Mouse (Mus musculus): ENCODE measurements around the gene Cma2. TPM values are rescaled to one million over a fixed set of nuclear protein-coding genes. Genes with fewer than 3 reads are reported as not detected.
A peak's percentile ranks its signal among the peaks of the same experiment; 100 is the strongest.
"Not testable (repeated sequence)": the region's sequence is repeated elsewhere in the genome, so short reads cannot be mapped to it uniquely, and the experiment has no call there.

Cma2 gene
- polyA plus RNA-seq, 1 experiment, result not detected

DNA sequence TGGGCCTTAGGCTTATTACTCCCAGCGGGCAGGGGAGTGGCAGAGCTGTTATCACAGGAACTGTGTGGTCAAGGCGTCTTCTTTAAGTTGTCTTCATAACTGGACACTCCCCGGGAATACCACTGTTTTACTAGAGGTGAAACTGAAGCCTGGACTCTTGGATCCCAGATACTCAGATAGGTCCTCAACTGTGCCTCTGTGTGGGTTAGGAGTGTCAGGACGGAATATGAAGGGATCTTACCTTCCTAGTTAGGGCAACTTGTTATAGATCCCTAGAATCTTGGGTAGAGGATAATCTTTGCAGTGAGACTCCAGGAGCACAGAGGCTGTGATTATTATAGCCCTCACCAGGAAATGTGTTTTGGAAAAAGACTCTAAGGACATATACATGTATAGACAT is 6.2 kb upstream of the Cma2 start, which contains the start of gene Cma1:
Gene Cma1 (minus strand): TSS at position 101 of the 400 bp plus-strand sequence.
- no peak within 1 kb of the TSS for H3K4me3 ChIP-seq (ENCODE audit: insufficient read depth, poor library complexity, severe bottlenecking)
- H3K36me3 ChIP-seq (ENCODE audit: control insufficient read depth, insufficient read depth), result no peaks in the 10 kb centered on the region
- no peaks in the 10 kb centered on the region for H3K79me3 ChIP-seq (ENCODE audit: low read depth)
- no peaks in the 10 kb centered on the region for H3K27me3 ChIP-seq (ENCODE audit: control insufficient read depth, insufficient read depth, insufficient read length)
- H3ac ChIP-seq (ENCODE audit: control insufficient read depth, insufficient read length, low read depth), result no peak within 1 kb of the TSS
- H3K79me2 ChIP-seq (ENCODE audit: control insufficient read depth, insufficient read depth), result no peaks in the 10 kb centered on the region
- no peak for TF ChIP-seq USF1 (IDR thresholded peaks at IDR 0.05; ENCODE audit: low read depth)
- no peak for TF ChIP-seq FOSL1 (IDR thresholded peaks at IDR 0.05; ENCODE audit: insufficient read depth, low read length, poor library complexity, severe bottlenecking)
- no peak for TF ChIP-seq MAX (IDR thresholded peaks at IDR 0.05)
- no peak for TF ChIP-seq MYOG (IDR thresholded peaks at IDR 0.05; ENCODE audit: control insufficient read depth, extremely low read depth, insufficient read length)
- no peak for TF ChIP-seq CEBPB (IDR thresholded peaks at IDR 0.05; ENCODE audit: low read depth)
- TF ChIP-seq CTCF (IDR thresholded peaks at IDR 0.05; ENCODE audit: control insufficient read depth, insufficient read depth, insufficient read length), result no peak
- TF ChIP-seq MYOD1 (IDR thresholded peaks at IDR 0.05; ENCODE audit: control insufficient read depth, insufficient read length, low read depth), result no peak

GRCm38 (mm10) chr14:55946269-55946969 is 4.4 kb upstream of the Cma2 start:
- no peaks in the 10 kb centered on the region for H3K79me2 ChIP-seq (ENCODE audit: control insufficient read depth, insufficient read depth)
- H3K27me3 ChIP-seq (ENCODE audit: control insufficient read depth, insufficient read depth, insufficient read length), result no peaks in the 10 kb centered on the region
- no peaks in the 10 kb centered on the region for H3K36me3 ChIP-seq (ENCODE audit: control insufficient read depth, insufficient read depth)
- TF ChIP-seq CTCF (IDR thresholded peaks at IDR 0.05; ENCODE audit: control insufficient read depth, insufficient read depth, insufficient read length) (no peak), CEBPB (IDR thresholded peaks at IDR 0.05; ENCODE audit: low read depth) (no peak), MYOD1 (IDR thresholded peaks at IDR 0.05; ENCODE audit: control insufficient read depth, insufficient read length, low read depth) (peak; percentile 92)
- no peak overlapping the region for H3K4me3 ChIP-seq (ENCODE audit: insufficient read depth, poor library complexity, severe bottlenecking)
- no peaks in the 10 kb centered on the region for H3K79me3 ChIP-seq (ENCODE audit: low read depth)
- no peak overlapping the region for H3ac ChIP-seq (ENCODE audit: control insufficient read depth, insufficient read length, low read depth)

DNA sequence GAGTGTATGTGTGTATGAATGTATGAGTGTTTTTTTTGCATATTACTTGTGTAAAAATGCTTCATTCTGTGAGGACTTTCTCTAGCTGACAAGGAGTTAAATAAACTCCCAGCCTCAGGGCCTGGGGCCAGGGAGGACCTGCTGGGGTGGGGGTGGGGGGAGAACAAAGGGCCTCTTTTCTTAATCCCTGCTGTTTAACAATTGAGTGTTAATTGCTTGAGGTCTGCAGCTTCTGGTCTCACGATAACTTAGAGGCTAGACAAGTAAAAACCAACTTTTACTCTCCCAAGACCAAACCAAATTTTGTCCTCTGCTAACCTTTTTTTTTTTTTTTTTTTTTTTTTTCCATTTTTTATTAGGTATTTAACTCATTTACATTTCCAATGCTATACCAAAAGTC is 12.5 kb downstream of the Cma2 start:
- H3K27me3 ChIP-seq (ENCODE audit: control insufficient read depth, insufficient read depth, insufficient read length), result no peaks in the 10 kb centered on the region
- H3ac ChIP-seq (ENCODE audit: control insufficient read depth, insufficient read length, low read depth), result no peak overlapping the region
- no peaks in the 10 kb centered on the region for H3K36me3 ChIP-seq (ENCODE audit: control insufficient read depth, insufficient read depth)
- H3K79me2 ChIP-seq (ENCODE audit: control insufficient read depth, insufficient read depth), result no peaks in the 10 kb centered on the region
- TF ChIP-seq MYOG (IDR thresholded peaks at IDR 0.05; ENCODE audit: control insufficient read depth, extremely low read depth, insufficient read length) (no peak), USF1 (IDR thresholded peaks at IDR 0.05; ENCODE audit: low read depth) (no peak), CTCF (IDR thresholded peaks at IDR 0.05; ENCODE audit: control insufficient read depth, insufficient read depth, insufficient read length) (no peak), MYOD1 (IDR thresholded peaks at IDR 0.05; ENCODE audit: control insufficient read depth, insufficient read length, low read depth) (no peak), FOSL1 (IDR thresholded peaks at IDR 0.05; ENCODE audit: insufficient read depth, low read length, poor library complexity, severe bottlenecking) (no peak), MAX (IDR thresholded peaks at IDR 0.05) (no peak), CEBPB (IDR thresholded peaks at IDR 0.05; ENCODE audit: low read depth) (no peak)
- H3K79me3 ChIP-seq (ENCODE audit: low read depth), result no peaks in the 10 kb centered on the region
- no peak overlapping the region for H3K4me3 ChIP-seq (ENCODE audit: insufficient read depth, poor library complexity, severe bottlenecking)

- H3K4me3 ChIP-seq (ENCODE audit: insufficient read depth, poor library complexity, severe bottlenecking); H3K27me3 ChIP-seq (ENCODE audit: control insufficient read depth, insufficient read depth, insufficient read length); H3K36me3 ChIP-seq (ENCODE audit: control insufficient read depth, insufficient read depth); H3K79me3 ChIP-seq (ENCODE audit: low read depth); H3ac ChIP-seq (ENCODE audit: control insufficient read depth, insufficient read length, low read depth); H3K79me2 ChIP-seq (ENCODE audit: control insufficient read depth, insufficient read depth): not testable (repeated sequence)
Observed at GRCm38 (mm10) chr14:55963900-55964299, 13.1 kb downstream of the Cma2 start.

- H3ac ChIP-seq (ENCODE audit: control insufficient read depth, insufficient read length, low read depth), result not testable (repeated sequence)
Observed at GRCm38 (mm10) chr14:55987464-55987863, 36.7 kb downstream of the Cma2 start.

GRCm38 (mm10) chr14:56013147-56013546 is 62.4 kb downstream of the Cma2 start:
- TF ChIP-seq MAX (IDR thresholded peaks at IDR 0.05) (no peak), MYOD1 (IDR thresholded peaks at IDR 0.05; ENCODE audit: control insufficient read depth, insufficient read length, low read depth) (no peak), MYOG (IDR thresholded peaks at IDR 0.05; ENCODE audit: control insufficient read depth, extremely low read depth, insufficient read length) (no peak), USF1 (IDR thresholded peaks at IDR 0.05; ENCODE audit: low read depth) (no peak), CEBPB (IDR thresholded peaks at IDR 0.05; ENCODE audit: low read depth) (no peak), CTCF (IDR thresholded peaks at IDR 0.05; ENCODE audit: control insufficient read depth, insufficient read depth, insufficient read length) (no peak), FOSL1 (IDR thresholded peaks at IDR 0.05; ENCODE audit: insufficient read depth, low read length, poor library complexity, severe bottlenecking) (no peak)
- Histone ChIP-seq H3ac (ENCODE audit: control insufficient read depth, insufficient read length, low read depth) (no peak overlapping the region), H3K4me3 (ENCODE audit: insufficient read depth, poor library complexity, severe bottlenecking) (no peak overlapping the region), H3K79me3 (ENCODE audit: low read depth) (no peaks in the 10 kb centered on the region), H3K79me2 (ENCODE audit: control insufficient read depth, insufficient read depth) (no peaks in the 10 kb centered on the region), H3K27me3 (ENCODE audit: control insufficient read depth, insufficient read depth, insufficient read length) (peaks cover 4% of the 10 kb centered on the region), H3K36me3 (ENCODE audit: control insufficient read depth, insufficient read depth) (no peaks in the 10 kb centered on the region)

More at GRCm38 (mm10) chr14:55987464-55987863, 36.7 kb downstream of the Cma2 start:
- H3K36me3 ChIP-seq (ENCODE audit: control insufficient read depth, insufficient read depth); H3K79me3 ChIP-seq (ENCODE audit: low read depth); H3K79me2 ChIP-seq (ENCODE audit: control insufficient read depth, insufficient read depth); H3K27me3 ChIP-seq (ENCODE audit: control insufficient read depth, insufficient read depth, insufficient read length); H3K4me3 ChIP-seq (ENCODE audit: insufficient read depth, poor library complexity, severe bottlenecking): not testable (repeated sequence)

Measured in C2C12 (cell line).